Mouse (Mus musculus) right cerebral cortex, postnatal 25 days (tissue): ENCODE data around the gene Dusp19.
A peak's percentile ranks its signal among the peaks of the same experiment; 100 is the strongest.

Source experiments
- DNase-seq: peaks from one replicate; pipeline ENCODE4 v3.0.0; 2022

The Dusp19 gene

GRCm38 (mm10) chr2:80616854-80617737 lies at the start of gene Dusp19, which contains the start of gene Nup35:
Gene Dusp19 (plus strand): TSS chr2:80617045.
Gene Nup35 (plus strand): TSS chr2:80617236.
- peak; percentile 93 for DNase-seq

- DNase-seq = no peak
These were observed 49.4 kb upstream of the Dusp19 start for GRCm38 (mm10) chr2:80567411-80567810.

GRCm38 (mm10) chr2:80570656-80571055 lies 46.2 kb upstream of the Dusp19 start:
- DNase-seq = no peak

GRCm38 (mm10) chr2:80577286-80577685 lies 39.6 kb upstream of the Dusp19 start:
- DNase-seq = no peak

GRCm38 (mm10) chr2:80579253-80579891 lies 37.5 kb upstream of the Dusp19 start:
- no peak for DNase-seq

- DNase-seq = peak; percentile 59
These were observed 36.4 kb upstream of the Dusp19 start for GRCm38 (mm10) chr2:80580311-80580961.

- DNase-seq = peak; percentile 89
These were observed 35.7 kb upstream of the Dusp19 start, which contains the start of gene Nckap1 for GRCm38 (mm10) chr2:80581043-80581711. Gene Nckap1 (minus strand): TSS chr2:80581380.

- DNase-seq = no peak
These were observed 34.5 kb upstream of the Dusp19 start for GRCm38 (mm10) chr2:80582356-80582755.

- DNase-seq = peak; percentile 28
These were observed 22.5 kb upstream of the Dusp19 start for GRCm38 (mm10) chr2:80594215-80594918.

- peak; percentile 24 for DNase-seq
These were observed 19.9 kb upstream of the Dusp19 start for GRCm38 (mm10) chr2:80596960-80597359.

GRCm38 (mm10) chr2:80599850-80600249 lies 17.0 kb upstream of the Dusp19 start:
- no peak for DNase-seq

GRCm38 (mm10) chr2:80600611-80601010 lies 16.2 kb upstream of the Dusp19 start:
- no peak for DNase-seq

- no peak for DNase-seq
These were observed 14.1 kb upstream of the Dusp19 start for GRCm38 (mm10) chr2:80602756-80603155.

GRCm38 (mm10) chr2:80603771-80604426 lies 12.9 kb upstream of the Dusp19 start:
- DNase-seq = peak; percentile 24

GRCm38 (mm10) chr2:80612286-80612685 lies 4.6 kb upstream of the Dusp19 start:
- no peak for DNase-seq

GRCm38 (mm10) chr2:80612796-80613195 lies 4.0 kb upstream of the Dusp19 start:
- DNase-seq = no peak

- no peak for DNase-seq
These were observed 2.1 kb downstream of the Dusp19 start for GRCm38 (mm10) chr2:80618991-80619390.

- no peak for DNase-seq
These were observed 5.1 kb downstream of the Dusp19 start for GRCm38 (mm10) chr2:80621921-80622320.

- no peak for DNase-seq
These were observed 7.7 kb downstream of the Dusp19 start for GRCm38 (mm10) chr2:80624523-80624922.

GRCm38 (mm10) chr2:80632336-80633026 lies 15.6 kb downstream of the Dusp19 start:
- DNase-seq = no peak
